Mouse (Mus musculus) thymus, adult 18-20 months (tissue): ENCODE measurements around the gene N4bp1.

Experiments used
- DNase-seq, 2 experiments: peaks; one replicate each; pipeline ENCODE4 v3.0.0; 2022; ENCODE audit warnings: mixed read lengths in 2 of 2

N4bp1 gene

DNA sequence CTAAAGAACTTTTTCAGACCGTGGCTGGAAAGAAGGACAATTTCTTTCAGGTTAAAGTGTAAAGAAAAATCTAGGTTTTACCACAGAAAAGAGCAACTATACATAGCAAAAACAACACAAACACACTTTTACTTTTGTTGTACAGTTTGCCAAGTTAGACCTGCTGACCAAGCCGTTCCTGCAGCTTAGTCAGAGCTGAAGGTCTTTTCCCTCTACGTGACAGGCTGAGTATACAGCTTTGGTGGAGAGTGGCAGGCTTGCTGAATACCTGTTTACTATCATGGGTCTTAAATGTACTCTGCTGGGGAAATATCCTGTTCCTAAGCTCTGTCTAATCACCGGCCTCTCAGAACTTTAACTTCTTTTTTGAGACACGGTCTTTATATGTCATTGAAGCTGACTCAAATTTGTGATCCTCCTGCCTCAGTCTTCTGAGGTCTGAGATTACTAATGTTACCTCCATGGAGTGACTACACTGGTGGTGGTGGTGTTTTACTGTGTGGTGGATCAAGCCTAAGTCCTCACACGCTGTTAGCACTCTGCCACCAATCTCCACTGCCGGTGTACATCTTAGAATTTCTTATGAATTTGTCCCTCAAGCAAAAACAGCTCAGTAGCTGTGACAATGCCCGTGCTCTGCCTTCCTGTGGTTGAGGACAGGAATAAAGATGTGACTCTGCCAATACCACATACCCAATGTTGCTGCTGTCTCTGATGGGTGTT lies 31.6 kb downstream of the N4bp1 start:
- DNase-seq: no peak

DNA sequence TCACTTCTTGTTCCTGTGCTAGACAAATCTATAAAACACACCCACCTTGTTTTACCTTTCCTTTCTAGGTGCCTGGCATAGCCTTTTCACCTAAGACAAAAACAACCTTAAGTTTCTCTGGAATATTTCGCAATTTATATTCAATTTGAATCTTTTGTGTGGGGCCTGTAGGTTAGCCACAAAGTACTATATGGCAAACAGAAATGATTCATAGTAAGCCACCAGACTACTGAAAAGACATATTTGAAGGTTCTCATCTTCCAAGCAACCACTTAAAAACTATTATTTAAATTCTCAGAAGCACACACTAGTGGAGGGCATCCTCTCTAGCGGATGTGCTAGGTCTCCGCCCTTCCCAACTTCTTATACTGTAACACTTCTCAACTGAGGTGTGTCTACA lies 32.6 kb downstream of the N4bp1 start:
- no peak for DNase-seq

DNA sequence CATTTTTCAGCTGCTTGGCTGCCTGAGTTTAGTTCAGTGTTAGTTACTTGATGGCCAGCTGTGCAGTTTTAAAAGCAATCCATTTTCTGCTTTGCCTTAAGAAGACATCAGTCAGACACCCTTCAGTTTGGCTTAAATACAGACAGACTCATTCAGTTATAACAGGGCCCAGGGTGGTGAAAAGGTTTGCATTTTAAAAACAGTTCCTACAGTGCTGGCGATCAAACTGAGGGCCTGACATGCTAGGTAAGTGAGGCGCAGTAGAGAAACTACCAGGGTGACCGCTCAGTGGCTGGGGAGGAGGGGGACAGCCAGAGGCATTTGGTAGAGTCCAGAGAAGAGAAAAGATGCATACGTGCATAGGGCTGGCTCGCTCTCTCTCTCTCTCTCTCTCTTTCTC lies 36.2 kb downstream of the N4bp1 start:
- no peak for DNase-seq

DNA sequence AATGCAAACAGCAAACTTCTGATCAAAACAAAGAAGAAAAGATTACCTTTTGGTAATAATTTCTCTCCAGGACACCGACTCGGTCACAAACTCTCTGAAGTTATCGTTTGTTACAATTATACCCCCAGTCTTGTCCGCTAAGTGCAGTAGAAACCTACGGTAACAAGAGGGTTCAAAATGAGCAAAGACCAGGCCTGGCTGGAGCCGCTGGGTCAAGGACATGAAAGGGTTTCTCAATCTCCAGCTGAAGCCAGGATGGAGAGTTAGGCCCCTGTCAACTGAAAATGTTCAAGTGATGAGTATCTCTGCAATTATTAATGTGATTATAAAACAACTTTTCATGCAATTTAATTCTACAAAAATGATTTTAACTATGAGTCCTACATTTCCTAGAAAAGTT lies 36.7 kb downstream of the N4bp1 start:
- no peak for DNase-seq

DNA sequence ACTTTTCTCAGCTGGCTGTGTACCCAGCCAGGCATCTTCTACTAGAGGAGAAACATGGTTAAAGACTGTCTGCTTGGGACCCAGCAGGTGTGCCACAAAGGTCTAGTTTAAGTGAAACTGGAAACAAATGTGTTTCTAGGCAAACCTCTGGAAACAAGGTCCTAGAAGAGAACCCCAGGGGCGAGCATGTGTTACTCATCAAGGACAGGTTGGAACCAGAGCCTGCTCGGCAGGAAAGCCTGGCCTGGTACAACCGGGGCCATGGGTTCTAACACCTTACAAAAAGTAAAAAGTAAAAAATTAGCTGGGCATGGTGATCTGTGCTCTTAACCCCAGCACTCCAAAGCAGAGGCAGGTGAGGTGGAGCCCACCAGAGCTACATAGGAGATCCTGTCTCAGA lies 38.0 kb downstream of the N4bp1 start:
- no peak for DNase-seq

DNA sequence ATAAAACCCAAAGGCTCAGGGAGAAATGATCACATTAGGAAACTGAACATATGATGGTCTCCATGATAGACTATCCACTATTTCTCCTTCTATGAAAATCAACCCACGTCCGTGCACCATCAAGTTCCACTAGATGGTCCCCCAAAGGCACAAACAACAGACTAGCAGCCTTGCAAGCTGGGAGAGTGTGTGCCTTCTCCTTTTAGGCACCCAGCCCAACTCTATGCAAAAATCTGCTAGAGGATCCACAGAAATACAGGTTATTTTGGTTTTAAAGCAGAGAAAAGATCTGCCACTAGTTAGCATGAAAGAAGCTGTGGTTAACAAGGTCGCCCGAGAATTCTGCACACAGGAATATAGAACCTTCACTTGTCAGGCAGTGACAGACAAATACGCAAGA lies 39.2 kb downstream of the N4bp1 start:
- DNase-seq: no peak

DNA sequence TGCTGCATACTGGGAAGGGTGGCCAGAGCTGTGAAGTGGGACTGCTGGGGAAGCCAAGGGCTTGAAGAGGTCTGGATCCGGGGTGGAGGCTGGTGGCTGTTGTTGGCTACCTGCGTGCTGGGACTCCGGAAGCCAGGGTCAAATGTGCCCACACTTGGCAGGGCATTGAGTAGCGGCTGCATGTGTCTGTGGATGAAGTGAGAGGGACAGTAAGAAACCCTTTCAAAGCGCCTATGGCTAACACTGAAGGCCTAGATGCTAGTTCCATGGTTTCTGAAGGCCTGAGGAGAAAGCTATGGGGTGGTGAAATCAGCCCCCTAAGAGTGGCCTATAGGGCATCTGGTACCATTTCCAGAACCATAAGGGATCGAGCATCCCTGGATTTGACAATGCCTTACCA lies 40.2 kb downstream of the N4bp1 start:
- no peak for DNase-seq

DNA sequence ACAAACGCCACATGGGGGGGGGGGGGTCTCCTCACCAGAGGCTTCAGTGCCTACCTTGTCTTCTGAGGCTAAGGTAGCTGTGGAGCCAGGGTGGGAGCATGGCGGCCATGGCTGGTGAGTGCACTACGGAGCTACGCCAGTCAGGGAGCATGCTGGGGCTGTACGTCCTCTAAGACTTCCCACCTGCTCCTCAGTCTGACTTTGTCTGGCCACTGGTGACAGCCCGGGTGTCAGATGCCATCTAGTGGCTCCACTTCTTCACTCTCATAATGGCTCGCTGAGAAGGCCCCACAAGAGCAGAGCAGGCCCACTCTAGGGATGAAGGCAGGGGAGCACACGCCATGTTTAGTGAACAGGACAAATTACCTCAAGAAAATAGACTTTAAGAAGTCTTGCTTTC lies 41.2 kb downstream of the N4bp1 start:
- no peak for DNase-seq

DNA sequence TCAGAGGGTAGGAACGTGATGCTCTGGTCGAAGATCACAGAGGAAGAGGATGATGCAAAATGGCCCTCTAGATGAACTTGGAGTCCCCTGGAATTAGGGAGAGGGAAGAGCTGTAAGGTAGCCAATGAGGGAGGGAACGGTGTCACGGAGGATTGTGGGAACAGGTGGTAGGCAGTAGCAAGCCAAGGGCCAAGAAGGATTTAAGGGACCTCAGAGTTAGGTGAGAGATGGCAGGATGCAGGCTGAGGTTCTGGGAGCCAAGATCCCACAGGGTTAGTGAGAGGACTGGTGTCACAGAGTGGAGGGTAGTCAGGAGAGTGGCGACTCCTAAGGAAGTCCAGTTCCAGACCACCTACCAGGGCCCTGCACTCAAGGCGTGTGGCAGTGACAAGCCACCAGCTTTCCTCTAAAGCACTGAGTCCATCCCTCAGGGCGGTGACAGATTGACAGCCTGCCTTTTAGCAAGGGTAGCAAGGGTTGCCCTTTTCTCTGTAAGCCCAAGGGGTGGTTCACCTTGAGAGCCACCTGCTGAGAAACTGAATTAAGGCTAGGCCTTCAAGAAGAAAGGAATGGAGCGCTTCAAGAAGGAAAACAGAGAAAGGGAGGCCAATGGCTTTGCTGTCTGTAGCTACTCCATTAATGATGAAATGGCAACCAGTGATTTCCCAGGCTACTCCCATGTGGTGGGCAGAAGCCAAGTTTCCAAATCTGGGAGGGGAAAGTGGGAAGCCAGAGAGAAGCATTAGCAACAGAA lies 43.3 kb downstream of the N4bp1 start:
- no peak for DNase-seq

DNA sequence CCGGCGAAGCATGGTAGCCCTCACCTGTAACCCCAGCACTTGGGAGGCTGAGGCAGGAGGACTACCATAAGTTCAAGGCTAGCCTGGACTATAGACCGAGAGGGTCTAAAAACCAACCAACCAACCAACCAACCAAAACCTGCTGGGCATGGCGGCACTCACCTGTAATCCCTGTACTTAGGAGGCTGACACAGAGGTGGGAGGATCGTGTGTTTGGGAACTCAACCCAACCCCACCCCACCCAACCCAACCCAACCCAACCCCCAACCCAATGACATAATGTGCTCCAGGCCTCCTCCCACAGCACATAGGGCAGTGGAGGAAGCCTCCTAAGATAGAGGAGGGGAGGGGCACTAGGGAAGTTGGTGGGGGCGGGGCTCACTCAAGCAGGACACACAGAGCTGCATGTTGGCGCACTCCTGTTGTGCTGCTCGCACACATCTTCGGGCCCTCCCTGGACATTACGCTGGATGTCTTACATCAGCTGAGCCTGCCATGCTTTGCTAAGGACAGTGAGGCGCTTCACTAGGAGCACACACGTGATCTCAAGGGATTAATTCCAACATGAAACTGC lies 44.9 kb downstream of the N4bp1 start:
- DNase-seq: no peak

DNA sequence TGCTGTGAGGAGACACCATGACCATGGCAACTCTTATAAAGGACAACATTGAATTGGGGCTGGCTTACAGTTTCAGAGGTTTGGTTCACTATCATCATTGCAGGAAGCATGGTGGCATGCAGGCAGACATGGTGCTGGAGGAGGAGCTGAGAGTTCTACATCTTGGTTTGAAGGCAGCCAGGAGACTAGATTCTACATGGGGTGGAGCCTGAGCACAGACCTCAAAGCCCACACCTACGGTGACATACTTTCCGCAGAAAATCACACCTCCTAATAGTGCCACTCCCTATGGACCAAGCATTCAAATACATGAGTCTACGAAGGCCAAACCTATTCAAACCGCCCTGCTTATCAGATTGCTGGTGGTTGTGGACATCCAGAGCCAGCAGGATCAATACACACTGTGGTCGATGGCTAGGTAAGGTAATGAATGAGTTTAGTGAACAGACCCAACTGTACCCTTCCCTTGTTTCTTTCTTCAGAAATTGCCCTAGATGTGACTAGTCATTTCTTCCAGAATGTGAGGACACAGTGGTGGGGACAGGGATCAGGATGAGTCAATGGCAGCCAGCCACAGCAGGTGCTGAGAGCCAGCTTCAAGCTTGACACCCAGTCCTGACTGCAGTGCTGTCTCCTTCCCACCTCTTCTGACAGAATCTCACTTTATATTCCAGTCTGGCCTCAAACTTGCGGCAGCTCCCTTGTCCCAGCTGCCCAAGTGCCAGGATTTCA lies 46.2 kb downstream of the N4bp1 start:
- no peak for DNase-seq

DNA sequence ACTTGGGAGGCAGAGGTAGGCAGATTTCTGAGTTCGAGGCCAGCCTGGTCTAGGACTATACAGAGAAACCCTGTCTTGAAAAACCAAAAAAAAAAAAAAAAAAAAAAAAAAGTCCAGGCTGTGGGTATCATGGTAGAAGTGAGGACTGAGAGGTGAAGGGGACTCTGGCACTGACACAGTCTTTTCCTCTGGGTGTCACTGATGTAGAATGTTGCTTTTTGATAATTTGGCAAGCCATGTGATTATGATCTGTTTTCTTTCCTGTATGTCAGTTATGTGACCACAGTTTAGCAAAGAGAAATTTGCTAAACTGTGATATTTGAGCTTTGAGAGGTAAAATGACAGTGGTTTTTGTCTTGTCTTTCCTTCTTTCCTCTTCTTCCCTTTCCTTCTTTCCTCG lies 47.8 kb downstream of the N4bp1 start:
- DNase-seq: no peak

DNA sequence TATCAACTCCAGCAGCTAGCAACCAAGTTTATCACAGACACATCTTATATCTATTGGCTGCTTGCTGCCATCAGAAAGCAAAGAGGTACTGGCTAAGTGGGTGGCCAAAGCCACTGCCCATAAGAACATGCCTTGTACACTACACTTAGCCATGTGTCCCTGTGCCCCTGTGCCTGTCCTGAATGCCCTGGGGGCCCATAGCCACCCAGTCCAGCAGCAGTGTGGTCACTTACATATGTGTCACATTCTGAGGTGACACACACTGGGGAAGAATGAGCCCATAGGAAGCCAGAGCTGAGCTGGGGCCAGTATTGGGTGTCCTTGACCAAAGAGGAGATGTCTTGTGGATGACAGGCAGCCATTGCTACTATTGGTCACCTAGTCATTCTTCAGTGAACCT lies 49.2 kb downstream of the N4bp1 start:
- no peak for DNase-seq

DNA sequence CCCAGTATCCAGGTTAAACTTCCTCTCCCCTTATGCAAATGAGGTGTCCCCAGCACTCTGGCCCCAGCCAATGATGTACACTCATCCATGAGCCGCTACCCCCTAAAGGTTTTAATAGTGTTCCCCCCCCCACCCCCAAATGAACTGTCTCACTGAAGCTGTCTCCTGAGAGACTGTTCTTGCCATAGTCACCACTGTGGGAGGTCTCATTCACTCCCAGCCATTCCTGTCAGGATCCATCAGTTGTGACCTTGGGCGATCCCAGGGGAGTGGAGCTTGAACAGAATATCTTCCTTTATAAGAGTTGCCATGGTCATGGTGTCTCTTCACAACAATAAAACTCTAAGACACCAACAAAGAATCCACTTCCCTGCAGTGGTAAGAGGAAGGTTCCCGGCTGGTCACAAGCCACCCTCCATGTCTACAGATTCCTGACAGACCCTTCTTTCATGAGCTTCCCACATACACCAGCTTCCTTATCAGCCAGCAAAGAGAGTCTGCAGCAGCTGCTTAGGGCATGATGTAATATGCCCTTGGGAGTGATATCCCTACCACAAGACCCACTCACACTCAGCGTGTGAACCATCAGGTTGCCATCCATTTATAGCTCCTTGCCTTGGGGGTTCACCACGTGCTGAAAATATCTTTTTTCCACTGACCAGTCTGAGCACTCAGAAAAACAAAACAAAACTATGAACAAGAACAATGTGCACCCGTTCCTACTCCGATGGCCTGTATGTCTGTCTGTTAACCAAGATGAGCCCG lies 50.4 kb downstream of the N4bp1 start:
- DNase-seq: no peak

DNA sequence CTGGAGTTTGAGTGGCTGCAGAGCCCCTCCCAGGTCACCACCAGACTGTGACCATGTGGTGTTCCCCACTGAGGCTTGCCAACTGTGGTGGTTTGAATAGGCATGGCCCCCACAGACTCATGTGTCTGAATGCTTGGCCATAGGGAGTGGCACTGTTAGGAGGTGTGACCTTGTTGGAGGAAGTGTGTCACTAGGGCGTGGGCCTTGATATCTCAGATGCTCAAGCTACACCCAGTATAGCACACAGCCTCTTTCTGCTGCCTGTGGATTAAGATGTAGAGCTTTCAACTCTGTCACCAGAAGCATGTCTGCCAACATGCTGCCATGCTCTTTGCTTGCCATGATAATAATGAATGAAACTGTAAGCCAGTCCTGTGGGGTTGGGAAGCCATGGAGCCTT lies 51.1 kb downstream of the N4bp1 start:
- no peak for DNase-seq

DNA sequence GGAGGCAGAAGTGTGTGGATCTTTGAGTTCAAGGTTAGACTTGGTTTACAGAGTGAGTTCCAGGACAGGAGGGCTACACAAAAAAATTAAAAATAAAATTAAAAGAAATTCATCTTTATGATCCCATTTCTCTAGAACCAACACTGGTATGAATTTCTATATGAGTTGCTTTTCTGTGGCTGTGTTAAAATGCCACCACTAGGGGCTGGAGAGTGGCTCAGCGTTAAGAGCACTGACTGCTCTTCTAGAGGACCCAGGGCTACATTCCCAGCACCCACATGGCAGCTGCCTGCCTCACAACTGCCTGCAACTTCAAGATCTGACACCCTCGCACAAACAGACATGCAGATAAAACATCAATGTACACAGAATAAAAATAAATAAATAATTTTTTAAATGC lies 56.1 kb downstream of the N4bp1 start:
- no peak for DNase-seq

DNA sequence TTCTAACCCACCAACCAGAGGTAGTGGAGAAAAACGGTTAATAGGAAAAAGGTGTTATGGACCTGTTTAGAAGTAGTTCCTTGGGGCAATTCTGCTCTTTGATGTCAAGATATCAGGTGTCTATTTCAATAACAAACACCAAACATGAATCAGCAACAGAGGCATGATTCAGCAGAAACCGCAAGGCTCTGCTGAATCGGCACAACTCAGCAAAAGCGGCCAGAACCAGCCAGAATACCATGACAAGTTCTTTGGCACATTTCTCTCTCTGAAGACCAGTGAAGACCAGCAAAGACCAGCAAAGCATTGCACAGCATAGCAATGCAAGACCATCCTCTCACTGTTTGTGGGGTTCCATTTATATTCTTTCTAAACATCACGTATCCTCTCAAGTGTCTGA lies 57.9 kb downstream of the N4bp1 start:
- no peak for DNase-seq

DNA sequence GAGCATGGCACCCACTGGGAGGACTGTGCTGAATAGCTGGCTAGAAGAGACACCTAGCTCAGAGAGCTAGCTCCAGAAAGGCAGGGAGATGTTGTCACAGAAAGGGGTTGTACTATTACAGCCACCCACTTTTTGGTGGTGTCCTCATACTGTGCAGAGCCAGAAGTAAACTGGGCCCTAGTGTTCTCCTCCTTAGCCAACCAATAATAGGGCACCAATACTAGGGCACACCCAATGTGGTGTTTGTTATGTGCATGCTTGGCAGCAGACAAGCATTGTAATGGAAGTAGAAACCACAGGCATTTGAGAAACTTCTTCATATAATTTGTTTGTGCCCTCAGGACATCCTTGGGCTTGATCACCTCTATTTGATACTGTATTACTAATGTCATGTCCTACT lies 58.5 kb downstream of the N4bp1 start:
- DNase-seq: no peak

DNA sequence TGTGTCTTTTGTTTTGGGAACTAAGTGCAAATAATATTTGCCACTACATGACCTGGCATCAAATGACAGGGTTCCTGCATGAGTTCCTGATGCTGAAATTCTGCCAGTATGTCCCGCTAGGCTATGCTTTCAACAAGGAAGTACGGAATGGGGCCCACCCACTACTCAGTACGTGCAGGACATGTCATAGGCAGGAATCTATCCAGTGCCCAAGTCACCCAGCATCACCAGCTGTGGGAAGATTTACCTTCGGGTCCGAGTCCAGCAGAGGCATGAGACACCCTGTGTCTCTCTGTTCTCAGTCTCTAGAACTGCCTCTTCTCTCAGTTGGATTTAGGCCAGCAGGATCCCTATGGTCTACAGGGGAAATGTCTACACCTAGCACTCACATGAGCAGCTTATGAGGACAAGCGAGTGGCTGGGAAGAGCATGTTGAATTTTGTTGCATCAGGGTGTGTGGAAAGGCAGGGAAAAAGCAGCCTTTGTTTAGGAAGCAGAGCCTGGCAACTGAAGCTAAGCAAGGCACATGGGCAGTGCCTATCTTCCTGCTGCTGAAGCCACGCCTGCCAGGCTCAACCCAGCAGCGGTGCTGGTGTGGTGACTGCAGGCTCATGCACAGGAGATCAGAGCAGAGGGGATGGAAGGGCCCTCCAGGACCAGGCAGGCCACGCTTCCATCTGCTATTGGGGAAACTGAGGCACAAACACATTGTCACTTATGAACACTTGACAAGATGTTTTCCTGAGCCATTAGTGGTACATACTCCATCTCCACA lies 59.2 kb downstream of the N4bp1 start:
- DNase-seq: no peak

DNA sequence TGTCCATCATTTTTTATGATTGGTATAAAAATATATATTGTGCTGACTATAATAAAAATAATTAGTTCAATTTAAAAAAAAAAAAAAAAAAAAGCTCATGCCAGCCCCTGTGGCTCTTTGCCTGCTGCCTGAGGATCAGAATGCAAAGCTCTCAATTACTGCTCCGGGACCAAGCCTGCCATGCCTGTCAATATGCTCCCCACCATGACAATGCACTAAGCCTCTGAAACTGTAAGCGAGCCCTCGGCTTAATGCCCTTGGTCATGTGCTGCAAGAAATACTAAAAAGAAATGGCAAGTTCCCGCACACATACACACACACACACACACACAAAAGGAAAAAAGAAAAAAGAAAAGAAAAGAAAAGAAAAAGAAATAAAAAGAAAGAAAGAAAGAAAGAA lies 60.3 kb downstream of the N4bp1 start:
- DNase-seq: no peak

DNA sequence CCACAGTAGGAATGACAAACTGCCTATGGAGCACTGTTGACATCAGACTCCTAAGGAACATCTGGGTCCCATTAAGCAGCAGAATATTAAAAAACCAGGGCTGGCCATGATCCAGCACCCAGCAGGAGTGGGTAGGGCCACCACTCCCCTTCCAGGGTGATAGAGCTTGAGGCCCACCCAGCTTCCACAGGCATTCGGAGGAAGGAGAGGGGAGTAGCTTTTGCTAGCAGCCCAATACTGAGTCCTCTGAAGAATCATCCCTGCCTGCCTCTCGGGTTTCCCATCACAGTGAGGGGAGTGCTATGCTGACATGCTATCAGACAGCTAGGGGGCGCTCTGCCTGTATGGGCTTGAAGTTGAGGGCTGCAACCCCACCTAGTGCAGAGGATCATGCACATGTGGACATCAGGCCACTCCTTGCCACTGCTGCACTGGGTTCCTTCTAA lies 64.3 kb downstream of the N4bp1 start:
- no peak for DNase-seq

DNA sequence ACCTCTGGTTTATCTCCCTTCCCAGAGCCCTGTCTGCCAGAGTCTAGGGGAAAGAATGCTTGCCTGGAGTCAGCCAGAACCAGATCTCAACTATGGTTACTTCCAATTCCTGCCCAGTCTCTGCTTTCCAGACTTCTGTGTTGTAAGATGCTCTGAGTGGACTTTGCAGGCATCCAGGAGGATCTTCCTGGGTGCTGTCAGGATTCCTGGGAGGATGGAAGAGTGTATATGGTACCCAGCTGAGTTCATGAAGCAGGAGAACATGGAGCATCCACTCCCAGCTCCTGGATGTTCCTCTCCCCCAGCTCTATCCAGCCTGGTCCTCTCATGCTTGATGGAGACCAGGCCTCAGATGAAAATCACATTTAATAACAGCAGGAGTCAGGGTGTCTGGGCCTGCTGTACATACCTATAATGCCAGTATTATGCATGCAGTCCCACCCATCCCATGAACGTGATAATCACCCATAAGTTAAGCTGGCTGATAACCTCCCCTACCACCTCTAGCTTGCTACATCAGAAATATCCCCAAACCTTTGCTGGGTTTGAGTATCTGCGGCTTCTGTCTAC lies 64.8 kb downstream of the N4bp1 start:
- DNase-seq: no peak
